Mouse (Mus musculus) Patski (cell line): Measurements from ENCODE around the gene AU040320. TPM values are rescaled to one million over a fixed set of nuclear protein-coding genes. Genes with fewer than 3 reads are reported as not detected.

Source experiments
- ATAC-seq: fragments of 100-300 bp; one replicate; pipeline ENCODE4 v1.8.0; 2021
- CTCF ChIA-PET: fragments of 350-600 bp; sonication (Branson Sonifier 250); formaldehyde crosslinking; loops from one replicate; lab custom pipeline; 2022; ENCODE audit warnings: inconsistent platforms; lab: Charles Lee
- POLR2A ChIA-PET: fragments of 350-600 bp; sonication (Branson Sonifier 250); formaldehyde crosslinking; loops from one replicate; lab custom pipeline; 2022; ENCODE audit warnings: antibody characterized with exemption, inconsistent platforms; lab: Charles Lee
- DNase-seq: peaks from one replicate; pipeline ENCODE4 v3.0.0-alpha.2; 2011; ENCODE audit warnings: low read depth, low spot score
- H3K27me3 ChIP-seq: fragments of 371-371 bp; one replicate; pipeline ENCODE4 v1.5.1; 2021
- CTCF ChIP-seq: fragments of 100-300 bp; IDR thresholded peaks from one replicate; pipeline ENCODE4 v1.5.1; 2021
- in situ Hi-C: fragments of 300-500 bp; cut with MboI; formaldehyde crosslinking; loops from 3 replicates; pipeline ENCODE4 v1.11.1; 2018; ENCODE audit warnings: low pct_unique_long_range_greater_than_20kb, mixed read lengths
- polyA plus RNA-seq: library from polyadenylated mRNA; unstranded; gene quantifications from one replicate; pipeline ENCODE4 v1.2.3, GENCODE M21; 2021

AU040320 gene
- polyA plus RNA-seq, 1 experiment from 2014 or later = 45.6 TPM

DNA sequence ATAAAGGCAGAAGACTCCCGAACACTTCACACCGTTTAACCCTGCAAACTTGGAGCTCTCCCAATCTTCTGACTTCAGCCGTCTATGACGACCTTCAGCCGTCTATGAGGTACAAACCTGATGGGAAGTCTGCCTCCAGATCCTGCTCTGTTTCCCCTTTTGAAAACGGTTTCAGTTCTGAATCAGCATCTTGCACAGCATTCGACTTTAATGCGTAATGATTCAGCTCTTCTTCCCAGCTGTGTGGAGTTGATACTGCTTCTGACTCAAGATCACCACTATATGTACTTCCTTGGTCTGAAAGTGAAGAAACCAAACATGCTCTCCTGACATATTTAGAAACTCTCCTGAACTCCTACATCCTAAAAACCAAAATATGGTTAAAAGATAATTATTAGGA, 136.5 kb downstream of the AU040320 start:
- ChIA-PET POLR2A (no interaction called here), CTCF (no interaction called here)
- no peak for ATAC-seq
- DNase-seq = no peak
- in situ Hi-C loops = no loop called here
- H3K27me3 ChIP-seq = no peaks in the 10 kb centered on the region
- no peak for TF ChIP-seq CTCF

Other genes starting within 250 kb of the AU040320 start
- 1.6 TPM for gene Ago4, start 220.1 kb upstream of the AU040320 start, polyA plus RNA-seq
- gene Clspn, start 196.6 kb upstream of the AU040320 start, polyA plus RNA-seq = 9.1 TPM
- 10.7 TPM for gene 5730409E04Rik, start 143.7 kb upstream of the AU040320 start, polyA plus RNA-seq
- 162 TPM for gene Psmb2, start 75.9 kb upstream of the AU040320 start, polyA plus RNA-seq
- gene Tfap2e, start 17.3 kb upstream of the AU040320 start, polyA plus RNA-seq = not detected
- gene Ncdn, start 106 bp upstream of the AU040320 start, polyA plus RNA-seq = 24.0 TPM
- 22.2 TPM for gene Zmym4, start 214.6 kb downstream of the AU040320 start, polyA plus RNA-seq